Mouse (Mus musculus): ENCODE data around the gene Epor. TPM values are rescaled to one million over a fixed set of nuclear protein-coding genes. Genes with fewer than 3 reads are reported as not detected.

Epor gene
- polyA plus RNA-seq, 1 experiment from 2014 or later: 2.4 TPM

GRCm38 (mm10) chr9:21934021-21934420 lies 29.3 kb downstream of the Epor start:
- WGBS: 88% methylated on average over 12 of the region's 12 CpGs
- Histone ChIP-seq H3K4me2 (replicated peaks) (no peak overlapping the region), H3K4me1 (replicated peaks; ENCODE audit: control insufficient read depth, insufficient read depth, low read length) (peaks cover 15% of the 10 kb centered on the region), H3K36me3 (replicated peaks; ENCODE audit: control insufficient read depth, insufficient read depth) (no peaks in the 10 kb centered on the region), H3K9ac (no peak overlapping the region), H3K27me3 (ENCODE audit: control insufficient read depth, insufficient read depth, low read length) (no peaks in the 10 kb centered on the region), H3K9me3 (ENCODE audit: control insufficient read depth, low read length) (no peaks in the 10 kb centered on the region), H3K27ac (no peak overlapping the region), H3K4me3 (replicated peaks; ENCODE audit: low read length) (no peak overlapping the region)
- ATAC-seq (ENCODE audit: low FRiP score): no peak
- DNase-seq (ENCODE audit: low spot score): no peak

- Histone ChIP-seq H3K9me3 (ENCODE audit: control insufficient read depth, low read length) (no peaks in the 10 kb centered on the region), H3K4me2 (replicated peaks) (no peak overlapping the region), H3K4me1 (replicated peaks; ENCODE audit: control insufficient read depth, insufficient read depth, low read length) (peaks cover 5% of the 10 kb centered on the region), H3K4me3 (replicated peaks; ENCODE audit: low read length) (no peak overlapping the region), H3K36me3 (replicated peaks; ENCODE audit: control insufficient read depth, insufficient read depth) (no peaks in the 10 kb centered on the region), H3K27me3 (ENCODE audit: control insufficient read depth, insufficient read depth, low read length) (no peaks in the 10 kb centered on the region), H3K9ac (no peak overlapping the region), H3K27ac (no peak overlapping the region)
- no peak for ATAC-seq (ENCODE audit: low FRiP score)
- WGBS: 62% methylated on average over 12 of the region's 12 CpGs
- no peak for DNase-seq (ENCODE audit: low spot score)
Measured at GRCm38 (mm10) chr9:21932445-21933137, 30.7 kb downstream of the Epor start.

- H3K4me1 ChIP-seq (replicated peaks; ENCODE audit: control insufficient read depth, insufficient read depth, low read length): peaks cover 3% of the 10 kb centered on the region; the same call in 1 of the 2 replicates
- no peaks in the 10 kb centered on the region for H3K9me3 ChIP-seq (ENCODE audit: control insufficient read depth, low read length)
- ATAC-seq (ENCODE audit: low FRiP score) (no peak), DNase-seq (ENCODE audit: low spot score) (no peak)
- H3K27me3 ChIP-seq (ENCODE audit: control insufficient read depth, insufficient read depth, low read length): no peaks in the 10 kb centered on the region
- no peak overlapping the region for H3K27ac ChIP-seq
- 38% methylated on average over 2 of the region's 2 CpGs for WGBS
- H3K4me3 ChIP-seq (replicated peaks; ENCODE audit: low read length): no peak overlapping the region
- no peak overlapping the region for H3K9ac ChIP-seq
- no peak overlapping the region for H3K4me2 ChIP-seq (replicated peaks)
- no peaks in the 10 kb centered on the region for H3K36me3 ChIP-seq (replicated peaks; ENCODE audit: control insufficient read depth, insufficient read depth)
Measured at GRCm38 (mm10) chr9:21932006-21932405, 31.3 kb downstream of the Epor start.

GRCm38 (mm10) chr9:21929208-21929607 lies 34.1 kb downstream of the Epor start:
- ATAC-seq (ENCODE audit: low FRiP score) (no peak), DNase-seq (ENCODE audit: low spot score) (no peak)
- no peaks in the 10 kb centered on the region for H3K36me3 ChIP-seq (replicated peaks; ENCODE audit: control insufficient read depth, insufficient read depth)
- no peaks in the 10 kb centered on the region for H3K27me3 ChIP-seq (ENCODE audit: control insufficient read depth, insufficient read depth, low read length)
- no peak overlapping the region for H3K4me3 ChIP-seq (replicated peaks; ENCODE audit: low read length)
- H3K27ac ChIP-seq: no peak overlapping the region
- H3K4me2 ChIP-seq (replicated peaks): no peak overlapping the region
- no peaks in the 10 kb centered on the region for H3K9me3 ChIP-seq (ENCODE audit: control insufficient read depth, low read length)
- peaks cover 12% of the 10 kb centered on the region for H3K4me1 ChIP-seq (replicated peaks; ENCODE audit: control insufficient read depth, insufficient read depth, low read length)
- 78% methylated on average over 3 of the region's 3 CpGs for WGBS
- H3K9ac ChIP-seq: no peak overlapping the region

GRCm38 (mm10) chr9:21927208-21927753 lies 36.0 kb downstream of the Epor start, which contains the start of the genes Ccdc159 and Tmem205:
TSS of gene Ccdc159 (plus strand) at chr9:21927471.
TSS of gene Tmem205 (minus strand) at chr9:21927556.
- H3K36me3 ChIP-seq (replicated peaks; ENCODE audit: control insufficient read depth, insufficient read depth): no peaks in the 10 kb centered on the region
- under 1% methylated on average over 28 of the region's 28 CpGs for WGBS
- H3K27me3 ChIP-seq (ENCODE audit: control insufficient read depth, insufficient read depth, low read length): no peaks in the 10 kb centered on the region
- peak within 1 kb of the TSS; percentile 60 for H3K4me2 ChIP-seq (replicated peaks)
- H3K27ac ChIP-seq: peak within 1 kb of the TSS; percentile 75
- H3K9me3 ChIP-seq (ENCODE audit: control insufficient read depth, low read length): no peaks in the 10 kb centered on the region
- peak within 1 kb of the TSS; percentile 65 for H3K9ac ChIP-seq
- peaks cover 12% of the 10 kb centered on the region for H3K4me1 ChIP-seq (replicated peaks; ENCODE audit: control insufficient read depth, insufficient read depth, low read length)
- H3K4me3 ChIP-seq (replicated peaks; ENCODE audit: low read length): peak within 1 kb of the TSS; percentile 43
- ATAC-seq (ENCODE audit: low FRiP score) (peak; percentile 96), DNase-seq (ENCODE audit: low spot score) (peak; percentile 91)

- Histone ChIP-seq H3K4me2 (replicated peaks) (peak overlapping the region; percentile 60), H3K4me1 (replicated peaks; ENCODE audit: control insufficient read depth, insufficient read depth, low read length) (peaks cover 12% of the 10 kb centered on the region), H3K36me3 (replicated peaks; ENCODE audit: control insufficient read depth, insufficient read depth) (no peaks in the 10 kb centered on the region), H3K4me3 (replicated peaks; ENCODE audit: low read length) (peak overlapping the region; percentile 43), H3K27ac (peak overlapping the region; percentile 75), H3K27me3 (ENCODE audit: control insufficient read depth, insufficient read depth, low read length) (no peaks in the 10 kb centered on the region), H3K9ac (peak overlapping the region; percentile 65), H3K9me3 (ENCODE audit: control insufficient read depth, low read length) (no peaks in the 10 kb centered on the region)
- DNase-seq (ENCODE audit: low spot score) (peak; percentile 26), ATAC-seq (ENCODE audit: low FRiP score) (no peak)
- 2% methylated on average over 6 of the region's 6 CpGs for WGBS
Measured at GRCm38 (mm10) chr9:21926784-21927183, 36.5 kb downstream of the Epor start.

GRCm38 (mm10) chr9:21926155-21926554 lies 37.2 kb downstream of the Epor start:
- Histone ChIP-seq H3K27ac (no peak overlapping the region), H3K27me3 (ENCODE audit: control insufficient read depth, insufficient read depth, low read length) (no peaks in the 10 kb centered on the region), H3K4me3 (replicated peaks; ENCODE audit: low read length) (peak overlapping the region; percentile 43; the same call in 1 of the 2 replicates), H3K4me2 (replicated peaks) (peak overlapping the region; percentile 60), H3K36me3 (replicated peaks; ENCODE audit: control insufficient read depth, insufficient read depth) (no peaks in the 10 kb centered on the region), H3K9ac (0 out of 2 replicates have a peak overlapping the region, but pooled peaks have one; percentile 65), H3K4me1 (replicated peaks; ENCODE audit: control insufficient read depth, insufficient read depth, low read length) (peaks cover 12% of the 10 kb centered on the region), H3K9me3 (ENCODE audit: control insufficient read depth, low read length) (no peaks in the 10 kb centered on the region)
- ATAC-seq (ENCODE audit: low FRiP score) (no peak), DNase-seq (ENCODE audit: low spot score) (no peak)
- 86% methylated on average over 6 of the region's 6 CpGs for WGBS

GRCm38 (mm10) chr9:21925506-21925905 lies 37.8 kb downstream of the Epor start:
- H3K9me3 ChIP-seq (ENCODE audit: control insufficient read depth, low read length): no peaks in the 10 kb centered on the region
- no peak overlapping the region for H3K4me2 ChIP-seq (replicated peaks)
- H3K36me3 ChIP-seq (replicated peaks; ENCODE audit: control insufficient read depth, insufficient read depth): no peaks in the 10 kb centered on the region
- H3K9ac ChIP-seq: no peak overlapping the region
- no peaks in the 10 kb centered on the region for H3K27me3 ChIP-seq (ENCODE audit: control insufficient read depth, insufficient read depth, low read length)
- H3K4me3 ChIP-seq (replicated peaks; ENCODE audit: low read length): no peak overlapping the region
- no peak overlapping the region for H3K27ac ChIP-seq
- WGBS: 100% methylated on average over 1 of the region's 1 CpGs
- DNase-seq (ENCODE audit: low spot score): no peak
- no peak for ATAC-seq (ENCODE audit: low FRiP score)
- peaks cover 12% of the 10 kb centered on the region for H3K4me1 ChIP-seq (replicated peaks; ENCODE audit: control insufficient read depth, insufficient read depth, low read length)

- Histone ChIP-seq H3K4me1 (replicated peaks; ENCODE audit: control insufficient read depth, insufficient read depth, low read length) (peaks cover 12% of the 10 kb centered on the region), H3K4me3 (replicated peaks; ENCODE audit: low read length) (no peak overlapping the region), H3K4me2 (replicated peaks) (no peak overlapping the region), H3K27me3 (ENCODE audit: control insufficient read depth, insufficient read depth, low read length) (no peaks in the 10 kb centered on the region), H3K9ac (no peak overlapping the region), H3K9me3 (ENCODE audit: control insufficient read depth, low read length) (no peaks in the 10 kb centered on the region), H3K27ac (no peak overlapping the region), H3K36me3 (replicated peaks; ENCODE audit: control insufficient read depth, insufficient read depth) (no peaks in the 10 kb centered on the region)
- ATAC-seq (ENCODE audit: low FRiP score) (no peak), DNase-seq (ENCODE audit: low spot score) (no peak)
- 84% methylated on average over 3 of the region's 3 CpGs for WGBS
Measured at GRCm38 (mm10) chr9:21925034-21925433, 38.3 kb downstream of the Epor start.
